9 mouse cellular contexts compared by ENCODE assay signal in genomic region chr4:48225173-48225572, GRCm38 (mm10). TPM values are rescaled to one million over a fixed set of nuclear protein-coding genes. Genes with fewer than 3 reads are reported as not detected.
A peak's percentile ranks its signal among the peaks of the same experiment; 100 is the strongest.
DNase-seq lines count a peak whose midpoint lies in the region; ATAC-seq lines count a peak whose summit lies in the region.
"Had no signal": no experiment of that assay in that cellular context is flagged by ENCODE, and none has a peak within 500 bp of the region (broad histone marks: within the 10 kb centered on the region; RNA-seq: fewer than 3 reads in every experiment).

No protein-coding gene starts in this region.

- H3K27me3 ChIP-seq in heart, embryonic 11.5 days (ENCODE audit: control insufficient read depth, insufficient read depth, low read length) = no peaks in the 10 kb centered on the region
- no peaks in the 10 kb centered on the region for H3K27me3 ChIP-seq in forebrain, embryonic 16.5 days (replicated peaks; ENCODE audit: control insufficient read depth, insufficient read depth, low read length)
- H3K27me3 ChIP-seq in intestine, embryonic 14.5 days (replicated peaks; ENCODE audit: control insufficient read depth, insufficient read depth, low read length) = no peaks in the 10 kb centered on the region
- H3K27me3 ChIP-seq: megakaryocyte, embryonic 14.5 days had no signal

- peak; percentile 69 to 89 for DNase-seq in heart, adult 18-20 months
- peak; percentile 72 for DNase-seq in intestine, embryonic 14.5 days (ENCODE audit: low spot score)
- peak; percentile 25 to 65 for DNase-seq in left cerebral cortex, postnatal 10 days (ENCODE audit: extremely low spot score in 1 of 2, low spot score in 2 of 2)
- peak; percentile 66 for DNase-seq in mesoderm, embryonic 11.5 days (ENCODE audit: low read depth, low spot score)
- DNase-seq in skeletal muscle tissue, adult 2 months (ENCODE audit: low read depth, low spot score) = peak; percentile 41

- no peaks in the 10 kb centered on the region for H3K36me3 ChIP-seq in heart, embryonic 11.5 days (ENCODE audit: control insufficient read depth, insufficient read depth, low read length)
- H3K36me3 ChIP-seq in forebrain, embryonic 16.5 days (ENCODE audit: control insufficient read depth, insufficient read depth) = no peaks in the 10 kb centered on the region
- H3K36me3 ChIP-seq in intestine, embryonic 14.5 days (ENCODE audit: control insufficient read depth, insufficient read depth, low read length) = no peaks in the 10 kb centered on the region; the same call in 1 of the 2 replicates

- intact Hi-C loops in left cerebral cortex, postnatal 10 days (cut with DNase I) = no loop called here

- H3K4me3 ChIP-seq in heart, embryonic 11.5 days (ENCODE audit: low read depth, low read length) = no peak overlapping the region
- H3K4me3 ChIP-seq in forebrain, embryonic 16.5 days (replicated peaks; ENCODE audit: low read length) = no peak overlapping the region
- no peak overlapping the region for H3K4me3 ChIP-seq in intestine, embryonic 14.5 days (ENCODE audit: low read depth, low read length)
- H3K4me3 ChIP-seq: megakaryocyte, embryonic 14.5 days had no signal

- H3K4me2 ChIP-seq in heart, embryonic 11.5 days = no peak overlapping the region
- H3K4me2 ChIP-seq in forebrain, embryonic 16.5 days (ENCODE audit: low read length) = no peak overlapping the region
- no peak overlapping the region for H3K4me2 ChIP-seq in intestine, embryonic 14.5 days (ENCODE audit: low read length)

- no peak for ATAC-seq in heart, embryonic 11.5 days (replicated peaks; ENCODE audit: insufficient number of reproducible peaks, low FRiP score, low TSS enrichment)
- ATAC-seq in cerebellum, adult (ENCODE audit: insufficient number of reproducible peaks, low FRiP score, low TSS enrichment) = peak; percentile 92
- ATAC-seq in forebrain, embryonic 16.5 days = peak; percentile 36; the same call in 1 of the 2 replicates
- peak; percentile 64 for ATAC-seq in intestine, embryonic 14.5 days (replicated peaks; ENCODE audit: low FRiP score, low TSS enrichment, low read depth)

- no peaks in the 10 kb centered on the region for H3K4me1 ChIP-seq in heart, embryonic 11.5 days (ENCODE audit: control insufficient read depth, insufficient read depth, low read length)
- H3K4me1 ChIP-seq in forebrain, embryonic 16.5 days (replicated peaks; ENCODE audit: control insufficient read depth, insufficient read depth, low read length) = no peaks in the 10 kb centered on the region; the same call in 1 of the 2 replicates
- no peaks in the 10 kb centered on the region for H3K4me1 ChIP-seq in intestine, embryonic 14.5 days (replicated peaks; ENCODE audit: control insufficient read depth, insufficient read depth, low read length)

- H3K9me3 ChIP-seq in heart, embryonic 11.5 days (replicated peaks; ENCODE audit: control insufficient read depth, low read length) = no peaks in the 10 kb centered on the region
- no peaks in the 10 kb centered on the region for H3K9me3 ChIP-seq in forebrain, embryonic 16.5 days (ENCODE audit: control insufficient read depth, low read length)
- no peaks in the 10 kb centered on the region for H3K9me3 ChIP-seq in intestine, embryonic 14.5 days (ENCODE audit: control insufficient read depth, low read length)
- H3K9me3 ChIP-seq: megakaryocyte, embryonic 14.5 days had no signal

- no peak overlapping the region for H3K9ac ChIP-seq in heart, embryonic 11.5 days (ENCODE audit: low read depth, low read length)
- H3K9ac ChIP-seq in forebrain, embryonic 16.5 days (replicated peaks; ENCODE audit: low read depth, low read length) = no peak overlapping the region
- no peak overlapping the region for H3K9ac ChIP-seq in intestine, embryonic 14.5 days (ENCODE audit: low read length)

- no peak overlapping the region for H3K27ac ChIP-seq in heart, embryonic 11.5 days (ENCODE audit: low read depth, low read length)
- no peak overlapping the region for H3K27ac ChIP-seq in forebrain, embryonic 16.5 days (ENCODE audit: low read length)
- H3K27ac ChIP-seq in intestine, embryonic 14.5 days (ENCODE audit: low read depth) = no peak overlapping the region

- 21% methylated on average over 2 of the region's 2 CpGs for WGBS in heart, embryonic 11.5 days (ENCODE audit: insufficient replicate concordance)
- WGBS in forebrain, embryonic 16.5 days = 22% methylated on average over 2 of the region's 2 CpGs
- 23% methylated on average over 2 of the region's 2 CpGs for WGBS in intestine, embryonic 14.5 days

RNA-seq across cellular contexts. Expression of gene Erp44, which starts 54.2 kb away (rescaled TPM):
- total RNA-seq in heart, adult 18-20 months (2021) = 10 to 100 TPM; 28.8 to 30.7 TPM
- 58.5 and 69.5 TPM in 2 replicates for polyA plus RNA-seq in heart, embryonic 11.5 days (2014; fragmentation: Nextera tagmentation; extraction: Ambion mirVana)
- polyA plus RNA-seq in forebrain, embryonic 16.5 days (2015; fragmentation: Nextera tagmentation; extraction: Ambion mirVana) = 65.4 and 76.3 TPM in 2 replicates
- polyA plus RNA-seq in intestine, embryonic 14.5 days (2014; fragmentation: Nextera tagmentation; extraction: Ambion mirVana) = 72.3 and 74.6 TPM in 2 replicates
- total RNA-seq in left cerebral cortex, postnatal 10 days (2021) = 10 to 100 TPM; 34.9 to 37.0 TPM

RNA-seq across cellular contexts. Expression of gene Invs, which starts 54.4 kb away (rescaled TPM):
- total RNA-seq in heart, adult 18-20 months (2021) = 1 to 10 TPM; 2.2 to 3.3 TPM
- 4.3 and 5.5 TPM in 2 replicates for polyA plus RNA-seq in heart, embryonic 11.5 days (2014; fragmentation: Nextera tagmentation; extraction: Ambion mirVana)
- 6.8 and 9.3 TPM in 2 replicates for polyA plus RNA-seq in forebrain, embryonic 16.5 days (2015; fragmentation: Nextera tagmentation; extraction: Ambion mirVana)
- 8.0 and 8.8 TPM in 2 replicates for polyA plus RNA-seq in intestine, embryonic 14.5 days (2014; fragmentation: Nextera tagmentation; extraction: Ambion mirVana)
- 1 to 10 TPM; 9.3 to 9.6 TPM for total RNA-seq in left cerebral cortex, postnatal 10 days (2021)
